Mouse (Mus musculus) limb, embryonic 13.5 days (tissue): ENCODE results near the gene Met. TPM values are rescaled to one million over a fixed set of nuclear protein-coding genes. Genes with fewer than 3 reads are reported as not detected.

Source experiments
- ATAC-seq: fragments of 200-750 bp; cut with Nextera tagmentation; 2 replicates; pipeline ENCODE4 v1.8.0; 2017; ENCODE audit warnings: low read depth, moderate number of reproducible peaks, moderate TSS enrichment; ENCODE audit not compliant: low FRiP score
- H3K27ac ChIP-seq: fragments of 300-500 bp; sonication (generic); 2 replicates; pipeline ENCODE4 v1.5.1; 2015; ENCODE audit warnings: inconsistent platforms, mild to moderate bottlenecking, moderate library complexity
- H3K27me3 ChIP-seq: fragments of 300-500 bp; sonication (generic); 2 replicates; pipeline ENCODE4 v1.6.1; 2015; ENCODE audit warnings: mild to moderate bottlenecking, inconsistent platforms
- H3K36me3 ChIP-seq: fragments of 300-500 bp; sonication (generic); 2 replicates; pipeline ENCODE4 v1.6.1; 2015; ENCODE audit warnings: inconsistent platforms, mild to moderate bottlenecking, moderate library complexity
- H3K4me1 ChIP-seq: fragments of 300-500 bp; sonication (generic); 2 replicates; pipeline ENCODE4 v1.6.1; 2015; ENCODE audit warnings: inconsistent platforms
- H3K4me2 ChIP-seq: fragments of 300-500 bp; sonication (generic); replicated peaks from 2 replicates; pipeline ENCODE4 v1.6.1; 2015; ENCODE audit warnings: inconsistent platforms, mild to moderate bottlenecking, moderate library complexity
- H3K4me3 ChIP-seq: fragments of 300-500 bp; sonication (generic); 2 replicates; pipeline ENCODE4 v1.5.1; 2015; ENCODE audit warnings: moderate library complexity, mild to moderate bottlenecking, inconsistent platforms
- H3K9ac ChIP-seq: fragments of 300-500 bp; sonication (generic); 2 replicates; pipeline ENCODE4 v1.6.1; 2015; ENCODE audit warnings: mild to moderate bottlenecking, inconsistent platforms
- H3K9me3 ChIP-seq: fragments of 300-500 bp; sonication (generic); 2 replicates; pipeline ENCODE4 v1.6.1; 2016; ENCODE audit warnings: inconsistent platforms
- WGBS: fragments of 180-500 bp; shearing (Covaris S2); methylation state at CpG from one replicate; pipeline ENCODE4 v1.1.7; 2015; 5-methylcytosine and 5-hydroxymethylcytosine counted together
- polyA plus RNA-seq: library from polyadenylated mRNA; unstranded; fragments of >200 nt; fragmentation: Nextera tagmentation; extraction: Ambion mirVana; gene quantifications from 2 replicates; pipeline ENCODE4 v1.2.1, GENCODE M21; 2015

Gene Met
- polyA plus RNA-seq, 1 experiment from 2014 or later, result 3.9 TPM

DNA sequence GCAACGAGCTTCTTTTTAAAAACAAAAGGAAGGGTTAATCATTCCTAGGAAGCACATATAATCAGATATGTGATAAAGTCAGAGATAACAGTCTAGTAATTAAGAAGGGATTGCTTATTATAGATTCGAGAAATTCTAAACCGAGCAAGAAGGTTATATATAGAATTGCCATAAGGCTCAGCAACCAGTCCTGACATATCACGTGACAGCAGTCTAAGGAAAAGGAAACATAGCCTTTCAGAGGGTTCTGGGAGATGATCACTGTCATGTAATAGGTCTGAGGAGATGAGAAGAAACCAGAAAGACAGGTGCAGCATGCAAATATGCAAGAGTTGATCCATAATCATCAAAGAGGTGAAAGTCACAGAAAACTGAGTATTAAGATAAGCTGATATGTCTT, 59.3 kb downstream of the Met start:
- Histone ChIP-seq H3K27ac (no peak overlapping the region), H3K4me2 (no peak overlapping the region), H3K4me1 (no peaks in the 10 kb centered on the region), H3K9me3 (no peaks in the 10 kb centered on the region), H3K4me3 (no peak overlapping the region), H3K9ac (no peak overlapping the region), H3K36me3 (no peaks in the 10 kb centered on the region), H3K27me3 (no peaks in the 10 kb centered on the region)
- ATAC-seq, result no peak
- 76% methylated on average over 4 of the region's 4 CpGs for WGBS

DNA sequence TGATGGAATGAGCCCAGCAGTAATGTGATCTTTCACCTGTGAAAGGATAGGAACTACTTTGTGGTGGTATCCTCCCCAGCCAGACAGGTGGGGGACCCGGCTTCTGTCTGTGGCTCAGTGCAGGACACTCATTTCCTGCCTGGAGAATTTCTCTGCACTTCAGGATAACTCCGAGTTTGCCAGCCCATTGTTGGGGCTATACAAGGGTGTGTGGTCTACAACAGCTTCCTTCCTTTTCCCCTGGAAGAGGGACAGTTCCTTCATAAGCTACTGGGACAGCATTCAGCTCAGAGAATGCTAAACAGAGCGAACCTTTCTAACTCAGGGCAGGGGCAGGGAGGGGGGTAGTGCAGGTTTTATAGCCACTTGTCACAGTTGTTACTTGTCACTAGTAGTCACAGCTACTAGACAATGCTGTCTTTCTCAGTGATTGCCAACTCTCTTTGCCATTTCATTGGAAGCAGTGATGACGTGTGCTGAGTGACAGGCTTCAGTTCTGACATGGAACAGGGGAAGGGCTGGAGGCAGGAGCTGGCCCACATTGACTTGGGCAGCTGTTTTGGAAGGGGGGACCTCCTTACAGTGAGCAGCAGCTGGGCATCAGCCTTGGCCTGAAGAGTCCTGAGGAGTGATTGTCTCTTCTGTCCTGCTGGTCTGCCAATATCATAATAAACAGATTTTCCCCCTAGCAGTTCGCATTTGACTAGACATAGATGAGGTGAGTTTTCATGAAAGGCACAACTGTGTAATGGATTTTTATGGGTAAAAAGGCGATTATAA, 66.1 kb downstream of the Met start:
- Histone ChIP-seq H3K27ac (no peak overlapping the region), H3K4me2 (no peak overlapping the region), H3K4me3 (no peak overlapping the region), H3K9me3 (no peaks in the 10 kb centered on the region), H3K9ac (no peak overlapping the region), H3K27me3 (no peaks in the 10 kb centered on the region), H3K36me3 (no peaks in the 10 kb centered on the region), H3K4me1 (peaks cover 3% of the 10 kb centered on the region; the same call in 1 of the 2 replicates)
- ATAC-seq, result peak; percentile 61
- WGBS, result 50% methylated on average over 6 of the region's 6 CpGs

DNA sequence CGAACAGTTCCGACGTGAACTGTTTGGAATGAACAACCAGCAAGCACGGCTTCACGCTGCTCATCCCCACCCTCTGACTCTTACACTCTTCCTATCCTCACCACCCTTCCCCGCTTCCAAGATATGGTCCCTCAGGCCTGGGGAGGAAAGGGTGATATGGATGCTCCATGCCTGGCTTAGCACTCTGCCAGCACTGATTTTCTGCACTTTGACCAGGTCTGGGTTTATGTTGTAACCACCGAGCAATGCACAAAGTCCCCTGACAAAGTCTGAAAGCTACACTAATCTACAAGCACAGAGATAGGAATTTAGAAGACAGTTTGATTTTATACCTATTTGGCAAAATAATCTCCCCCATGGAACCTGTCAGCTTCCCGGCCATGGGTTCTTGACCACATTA, 78.0 kb downstream of the Met start:
- H3K9me3 ChIP-seq, result no peaks in the 10 kb centered on the region
- WGBS, result 91% methylated on average over 8 of the region's 8 CpGs
- ATAC-seq, result no peak
- H3K27ac ChIP-seq, result no peak overlapping the region
- peaks cover 3% of the 10 kb centered on the region for H3K4me1 ChIP-seq
- no peak overlapping the region for H3K4me3 ChIP-seq
- no peak overlapping the region for H3K4me2 ChIP-seq
- H3K9ac ChIP-seq, result no peak overlapping the region
- H3K27me3 ChIP-seq, result no peaks in the 10 kb centered on the region
- H3K36me3 ChIP-seq, result no peaks in the 10 kb centered on the region

- Histone ChIP-seq H3K4me2 (no peak overlapping the region), H3K9me3 (no peaks in the 10 kb centered on the region), H3K27ac (no peak overlapping the region), H3K36me3 (no peaks in the 10 kb centered on the region), H3K4me3 (no peak overlapping the region), H3K9ac (no peak overlapping the region), H3K27me3 (no peaks in the 10 kb centered on the region), H3K4me1 (peaks cover 9% of the 10 kb centered on the region)
- ATAC-seq, result no peak
- WGBS, result 84% methylated on average over 7 of the region's 7 CpGs
Observed at GRCm38 (mm10) chr6:17542383-17542782, 78.8 kb downstream of the Met start.

DNA sequence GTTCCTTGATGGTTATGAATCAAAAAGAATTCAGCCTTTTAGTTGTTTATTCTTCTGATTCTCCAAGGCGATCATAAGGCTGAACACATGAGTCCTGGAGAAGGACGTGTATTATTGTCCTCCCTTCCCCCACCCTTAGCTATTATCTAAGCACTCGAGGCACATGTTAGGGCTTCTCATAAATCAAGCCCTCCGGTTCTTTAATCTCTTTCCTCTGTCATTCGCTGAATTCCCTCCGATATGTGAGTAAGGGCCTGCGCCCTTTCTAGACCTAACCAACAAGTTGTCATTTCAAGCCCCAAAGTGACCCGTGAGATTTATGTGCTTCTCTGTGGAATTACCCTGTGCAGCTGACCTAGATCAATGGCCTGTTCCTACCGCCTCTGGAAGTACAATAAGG, 81.9 kb downstream of the Met start:
- Histone ChIP-seq H3K9me3 (no peaks in the 10 kb centered on the region), H3K4me1 (peaks cover 9% of the 10 kb centered on the region), H3K4me3 (no peak overlapping the region), H3K9ac (no peak overlapping the region), H3K27me3 (no peaks in the 10 kb centered on the region), H3K36me3 (no peaks in the 10 kb centered on the region), H3K4me2 (no peak overlapping the region), H3K27ac (no peak overlapping the region)
- no peak for ATAC-seq
- 36% methylated on average over 9 of the region's 9 CpGs for WGBS

- Histone ChIP-seq H3K36me3 (no peaks in the 10 kb centered on the region), H3K27ac (no peak overlapping the region), H3K9ac (no peak overlapping the region), H3K4me2 (0 out of 2 replicates have a peak overlapping the region, but pooled peaks have one; percentile 9), H3K4me3 (no peak overlapping the region), H3K9me3 (no peaks in the 10 kb centered on the region), H3K27me3 (no peaks in the 10 kb centered on the region), H3K4me1 (peaks cover 9% of the 10 kb centered on the region)
- ATAC-seq, result no peak
- 63% methylated on average over 9 of the region's 9 CpGs for WGBS
Observed at GRCm38 (mm10) chr6:17546341-17546740, 82.7 kb downstream of the Met start.

- no peak for ATAC-seq
Observed at GRCm38 (mm10) chr6:17546825-17547224, 83.2 kb downstream of the Met start.

DNA sequence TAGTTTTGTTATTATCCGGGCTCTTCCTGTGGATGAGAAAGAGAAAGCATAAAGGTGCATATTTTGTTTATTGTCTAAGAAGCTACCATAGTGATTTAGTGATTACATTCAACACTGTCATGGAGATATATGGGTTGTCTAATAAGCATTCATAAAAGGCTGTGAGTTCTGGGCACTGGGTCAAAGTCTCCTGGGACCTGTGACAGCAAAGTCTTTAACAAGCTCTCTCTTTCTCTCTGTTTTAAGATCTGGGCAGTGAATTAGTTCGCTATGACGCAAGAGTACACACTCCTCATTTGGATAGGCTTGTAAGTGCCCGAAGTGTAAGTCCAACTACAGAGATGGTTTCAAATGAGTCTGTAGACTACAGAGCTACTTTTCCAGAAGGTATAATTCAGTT, 85.2 kb downstream of the Met start:
- H3K36me3 ChIP-seq, result no peaks in the 10 kb centered on the region
- H3K9ac ChIP-seq, result no peak overlapping the region
- no peaks in the 10 kb centered on the region for H3K9me3 ChIP-seq
- ATAC-seq, result no peak
- no peaks in the 10 kb centered on the region for H3K27me3 ChIP-seq
- peaks cover 9% of the 10 kb centered on the region for H3K4me1 ChIP-seq
- WGBS, result 84% methylated on average over 4 of the region's 4 CpGs
- H3K4me2 ChIP-seq, result no peak overlapping the region
- no peak overlapping the region for H3K27ac ChIP-seq
- H3K4me3 ChIP-seq, result no peak overlapping the region

More at GRCm38 (mm10) chr6:17546825-17547224, 83.2 kb downstream of the Met start:
- H3K4me2 ChIP-seq, result 0 out of 2 replicates have a peak overlapping the region, but pooled peaks have one; percentile 9
- H3K9me3 ChIP-seq, result no peaks in the 10 kb centered on the region
- H3K27me3 ChIP-seq, result no peaks in the 10 kb centered on the region
- H3K9ac ChIP-seq, result no peak overlapping the region
- WGBS, result 35% methylated on average over 5 of the region's 5 CpGs
- no peak overlapping the region for H3K27ac ChIP-seq
- peaks cover 9% of the 10 kb centered on the region for H3K4me1 ChIP-seq
- H3K4me3 ChIP-seq, result no peak overlapping the region
- H3K36me3 ChIP-seq, result no peaks in the 10 kb centered on the region

DNA sequence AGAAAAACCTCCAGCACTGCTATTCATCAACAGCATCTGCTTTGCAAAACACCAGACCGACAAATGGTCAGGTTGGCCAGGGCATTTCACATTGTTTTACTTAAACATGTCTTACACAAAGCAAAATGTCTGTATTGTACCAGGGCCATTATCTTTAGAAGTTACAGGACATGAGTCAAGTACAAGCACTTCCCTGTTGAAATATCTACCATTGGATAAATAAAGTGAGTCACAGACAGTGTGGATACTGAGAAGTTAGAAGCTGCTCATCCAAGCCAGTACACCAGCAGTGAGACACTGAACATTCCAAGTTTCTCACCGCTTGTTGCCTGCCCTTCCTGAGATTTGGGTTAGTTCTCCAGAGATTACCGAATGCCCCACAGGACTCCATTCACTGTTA, 86.0 kb downstream of the Met start:
- Histone ChIP-seq H3K27ac (no peak overlapping the region), H3K4me2 (no peak overlapping the region), H3K9ac (no peak overlapping the region), H3K4me1 (peaks cover 9% of the 10 kb centered on the region), H3K27me3 (no peaks in the 10 kb centered on the region), H3K9me3 (no peaks in the 10 kb centered on the region), H3K4me3 (no peak overlapping the region), H3K36me3 (no peaks in the 10 kb centered on the region)
- no peak for ATAC-seq
- 90% methylated on average over 3 of the region's 3 CpGs for WGBS

- no peak overlapping the region for H3K4me3 ChIP-seq
- H3K4me2 ChIP-seq, result no peak overlapping the region
- H3K36me3 ChIP-seq, result no peaks in the 10 kb centered on the region
- no peak overlapping the region for H3K27ac ChIP-seq
- no peaks in the 10 kb centered on the region for H3K27me3 ChIP-seq
- no peak overlapping the region for H3K9ac ChIP-seq
- H3K4me1 ChIP-seq, result 0 out of 2 replicates have a peak, but pooled peaks cover 4% of the 10 kb centered on the region
- no peaks in the 10 kb centered on the region for H3K9me3 ChIP-seq
- WGBS, result 75% methylated on average over 7 of the region's 7 CpGs
- no peak for ATAC-seq
Observed at GRCm38 (mm10) chr6:17554263-17554662, 90.7 kb downstream of the Met start.

GRCm38 (mm10) chr6:17554757-17555156, 91.2 kb downstream of the Met start:
- Histone ChIP-seq H3K36me3 (no peaks in the 10 kb centered on the region), H3K27me3 (no peaks in the 10 kb centered on the region), H3K4me2 (no peak overlapping the region), H3K9ac (no peak overlapping the region), H3K9me3 (no peaks in the 10 kb centered on the region), H3K27ac (no peak overlapping the region), H3K4me3 (no peak overlapping the region), H3K4me1 (0 out of 2 replicates have a peak, but pooled peaks cover 4% of the 10 kb centered on the region)
- no peak for ATAC-seq
- 33% methylated on average over 3 of the region's 3 CpGs for WGBS

GRCm38 (mm10) chr6:17555719-17556118, 92.1 kb downstream of the Met start:
- Histone ChIP-seq H3K4me3 (no peak overlapping the region), H3K36me3 (no peaks in the 10 kb centered on the region), H3K4me2 (no peak overlapping the region), H3K9ac (no peak overlapping the region), H3K27me3 (no peaks in the 10 kb centered on the region), H3K27ac (no peak overlapping the region), H3K9me3 (no peaks in the 10 kb centered on the region), H3K4me1 (0 out of 2 replicates have a peak, but pooled peaks cover 4% of the 10 kb centered on the region)
- no peak for ATAC-seq
- WGBS, result 71% methylated on average over 7 of the region's 7 CpGs

- no peak for ATAC-seq
- H3K9me3 ChIP-seq, result no peaks in the 10 kb centered on the region
- H3K4me3 ChIP-seq, result no peak overlapping the region
- 0 out of 2 replicates have a peak, but pooled peaks cover 7% of the 10 kb centered on the region for H3K4me1 ChIP-seq
- H3K9ac ChIP-seq, result no peak overlapping the region
- no peaks in the 10 kb centered on the region for H3K27me3 ChIP-seq
- no peak overlapping the region for H3K4me2 ChIP-seq
- 74% methylated on average over 4 of the region's 4 CpGs for WGBS
- no peak overlapping the region for H3K27ac ChIP-seq
- H3K36me3 ChIP-seq, result no peaks in the 10 kb centered on the region
Observed at GRCm38 (mm10) chr6:17559657-17560056, 96.1 kb downstream of the Met start.
